Mouse (Mus musculus): ENCODE results near the gene Otulinl. TPM values are rescaled to one million over a fixed set of nuclear protein-coding genes. Genes with fewer than 3 reads are reported as not detected.

Otulinl gene
- total RNA-seq, 4 experiments from 2014 or later, result 21.0 to 35.3 (median 28.7) TPM

GRCm38 (mm10) chr15:27682619-27683018 is 1.2 kb upstream of the Otulinl start:
- DNase-seq (ENCODE audit: low spot score in 2 of 2), result no peak

GRCm38 (mm10) chr15:27680997-27681396 is 382 bp downstream of the Otulinl start:
- DNase-seq (ENCODE audit: low spot score in 2 of 2), result no peak

- no peak for DNase-seq (ENCODE audit: low spot score in 2 of 2)
Measured at GRCm38 (mm10) chr15:27678511-27678910, 2.9 kb downstream of the Otulinl start.

- no peak for DNase-seq (ENCODE audit: low spot score in 2 of 2)
Measured at GRCm38 (mm10) chr15:27677801-27678200, 3.6 kb downstream of the Otulinl start.

GRCm38 (mm10) chr15:27676211-27676610 is 5.2 kb downstream of the Otulinl start:
- no peak for DNase-seq (ENCODE audit: low spot score in 2 of 2)

GRCm38 (mm10) chr15:27675122-27675521 is 6.3 kb downstream of the Otulinl start:
- no peak for DNase-seq (ENCODE audit: low spot score in 2 of 2)

DNA sequence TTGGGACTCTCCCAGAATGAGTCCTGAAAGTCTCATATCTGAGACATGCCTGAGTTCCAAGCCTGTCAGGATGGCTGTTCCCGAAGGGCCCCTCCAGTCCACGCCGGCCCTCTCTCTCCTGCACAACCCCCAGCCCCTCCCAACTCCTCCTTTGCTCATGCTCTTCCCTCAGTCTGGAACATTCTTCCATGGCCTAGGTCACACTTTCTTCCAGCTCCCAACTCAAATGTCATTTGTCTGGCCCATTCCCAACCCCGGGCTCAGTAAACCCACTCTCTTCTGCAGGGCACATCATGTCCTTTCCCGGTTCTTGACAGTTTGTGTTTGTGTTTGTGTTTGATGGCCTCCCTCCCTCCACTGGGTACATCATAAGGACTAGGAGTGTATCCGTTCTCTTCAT is 7.3 kb downstream of the Otulinl start:
- DNase-seq (ENCODE audit: low spot score in 2 of 2), result no peak

- no peak for DNase-seq (ENCODE audit: low spot score in 2 of 2)
Measured at GRCm38 (mm10) chr15:27673151-27673550, 8.2 kb downstream of the Otulinl start.

- no peak for DNase-seq (ENCODE audit: low spot score in 2 of 2)
Measured at GRCm38 (mm10) chr15:27672259-27672658, 9.1 kb downstream of the Otulinl start.

- DNase-seq (ENCODE audit: low spot score in 2 of 2), result no peak
Measured at GRCm38 (mm10) chr15:27671612-27672245, 9.7 kb downstream of the Otulinl start.

DNA sequence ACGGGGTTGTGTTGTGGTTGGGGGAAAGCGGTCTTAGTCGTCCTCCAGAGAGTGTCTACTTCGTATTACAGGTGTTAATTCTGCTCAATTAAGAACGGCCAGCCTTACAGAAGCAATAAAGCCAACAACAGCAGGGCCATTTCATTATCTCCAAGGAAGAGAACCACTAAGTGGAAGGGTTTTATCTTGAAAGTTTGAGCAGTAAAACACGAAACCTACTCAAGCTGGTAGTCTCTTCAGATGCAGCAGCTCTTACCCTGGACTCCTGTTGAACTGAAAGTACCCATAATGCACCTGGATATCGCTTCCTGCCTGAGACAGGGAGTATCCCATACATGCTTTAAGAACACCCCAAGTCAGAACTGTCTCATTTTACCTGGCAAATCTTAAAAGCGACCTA is 10.7 kb downstream of the Otulinl start:
- DNase-seq (ENCODE audit: low spot score in 2 of 2), result no peak

DNA sequence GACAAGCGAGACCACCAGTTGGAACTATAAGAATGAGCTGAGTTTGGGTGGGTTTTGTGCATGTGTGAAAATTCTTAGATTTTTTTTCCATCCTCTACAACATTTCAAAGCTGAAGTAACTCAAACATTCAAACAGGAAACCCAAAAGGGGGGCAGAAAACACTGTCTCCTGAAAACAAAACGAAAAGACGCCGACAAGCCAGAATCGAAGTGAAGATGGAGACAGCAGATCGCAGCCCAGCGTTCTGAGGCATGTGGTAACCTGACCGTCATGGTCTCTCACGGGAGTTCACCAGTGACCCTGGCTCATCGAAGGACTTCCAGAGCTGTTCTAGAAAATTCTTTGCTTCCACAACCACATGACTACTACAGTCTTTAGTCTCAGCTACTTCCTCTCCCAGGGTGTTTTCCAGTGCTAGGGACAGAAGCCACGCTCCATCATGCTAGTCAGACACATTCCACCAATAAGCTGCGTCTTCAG is 11.4 kb downstream of the Otulinl start:
- no peak for DNase-seq (ENCODE audit: low spot score in 2 of 2)

DNA sequence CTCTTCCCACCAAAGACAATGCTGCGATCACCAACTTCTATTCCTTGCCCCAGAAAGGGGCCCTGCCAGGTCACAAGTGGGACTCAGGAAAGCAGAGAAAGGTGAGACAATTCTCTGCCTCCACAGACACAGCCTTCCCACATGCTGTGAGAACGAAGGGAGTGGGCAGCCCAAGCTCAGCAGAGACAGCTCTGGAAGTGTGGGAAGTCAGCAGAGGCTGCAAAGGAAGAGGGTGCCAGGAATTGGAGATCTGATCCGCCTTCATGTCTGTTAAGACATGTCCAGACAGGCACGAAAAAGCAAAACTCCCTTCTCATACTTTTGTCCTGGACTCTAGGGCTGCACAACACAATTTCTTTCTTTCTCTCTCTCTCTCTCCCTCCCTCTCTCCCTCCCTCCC is 12.1 kb downstream of the Otulinl start:
- peak in 1 of 2 experiments; percentile 76 for DNase-seq (ENCODE audit: low spot score in 2 of 2)

- no peak for DNase-seq (ENCODE audit: low spot score in 2 of 2)
Measured at GRCm38 (mm10) chr15:27668557-27668956, 12.8 kb downstream of the Otulinl start.

GRCm38 (mm10) chr15:27668001-27668461 is 13.3 kb downstream of the Otulinl start:
- no peak for DNase-seq (ENCODE audit: low spot score in 2 of 2)

GRCm38 (mm10) chr15:27666911-27667539 is 14.4 kb downstream of the Otulinl start:
- no peak for DNase-seq (ENCODE audit: low spot score in 2 of 2)

DNA sequence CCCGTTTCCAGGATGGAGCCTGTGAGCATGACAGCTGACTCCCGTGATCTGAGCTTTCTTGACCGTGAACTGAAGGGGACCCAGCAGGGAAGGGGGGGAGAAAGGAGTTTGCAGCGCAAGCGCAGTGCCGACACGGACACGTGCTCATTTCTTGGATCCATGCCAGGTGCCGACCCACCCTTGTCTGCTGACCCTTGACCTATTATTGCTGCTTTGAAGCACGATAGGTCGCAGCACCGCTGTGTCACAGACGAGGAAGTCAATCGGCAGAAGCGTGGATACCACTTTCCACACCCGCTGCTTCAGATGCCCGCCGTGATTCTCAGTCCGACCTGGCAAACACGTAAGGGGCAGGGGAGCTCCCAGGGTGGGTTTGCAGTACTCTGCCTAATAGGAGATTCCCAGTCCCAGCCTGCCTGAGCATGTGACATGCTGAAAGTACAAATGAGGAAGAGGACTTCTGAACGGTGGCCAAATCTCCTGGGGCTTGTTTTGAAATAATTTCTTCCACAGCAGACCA is 15.9 kb downstream of the Otulinl start:
- DNase-seq (ENCODE audit: low spot score in 2 of 2), result no peak

GRCm38 (mm10) chr15:27664126-27664525 is 17.3 kb downstream of the Otulinl start:
- DNase-seq (ENCODE audit: low spot score in 2 of 2), result no peak

GRCm38 (mm10) chr15:27662699-27663098 is 18.7 kb downstream of the Otulinl start:
- no peak for DNase-seq (ENCODE audit: low spot score in 2 of 2)

GRCm38 (mm10) chr15:27661696-27662095 is 19.7 kb downstream of the Otulinl start:
- no peak for DNase-seq (ENCODE audit: low spot score in 2 of 2)

GRCm38 (mm10) chr15:27659592-27660244 is 21.7 kb downstream of the Otulinl start:
- DNase-seq (ENCODE audit: low spot score in 2 of 2), result peak; percentile 70 to 89

DNA sequence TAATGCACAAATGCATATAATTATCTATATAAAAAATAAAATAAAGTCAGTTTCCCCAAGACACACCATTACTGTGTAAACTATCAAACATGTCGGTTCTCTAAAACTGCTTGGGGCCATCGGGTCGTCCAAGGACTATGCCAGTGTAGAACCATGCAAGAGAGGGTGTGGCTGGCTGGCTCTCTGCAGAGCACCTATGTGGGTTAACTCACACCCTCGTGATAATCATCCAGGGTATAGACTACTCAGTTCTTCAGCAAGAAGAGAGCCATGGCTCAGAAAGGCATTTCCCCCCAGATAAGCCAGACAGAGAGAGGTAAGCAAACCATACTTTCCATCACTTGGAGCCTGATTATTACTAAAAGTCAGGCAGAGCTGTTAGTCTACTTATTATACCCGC is 22.2 kb downstream of the Otulinl start:
- no peak for DNase-seq (ENCODE audit: low spot score in 2 of 2)

Data from left cerebral cortex, adult 8-10 months (tissue).